Mouse (Mus musculus) thymus, adult 2 months (tissue): ENCODE results near the gene Med7.

ENCODE experiments used
- CTCF ChIP-seq: fragments of 200-500 bp; IDR thresholded peaks from 2 replicates; pipeline ENCODE4 v1.5.1; 2012; ENCODE audit warnings: mild to moderate bottlenecking, control low read depth, low read length, moderate library complexity, borderline replicate concordance; ENCODE audit not compliant: control insufficient read depth, poor library complexity, insufficient read depth; ENCODE audit errors: extremely low read depth
- POLR2A ChIP-seq: fragments of 200-500 bp; IDR thresholded peaks from 2 replicates; pipeline ENCODE4 v1.6.1; 2012; ENCODE audit warnings: mild to moderate bottlenecking, low read length, control low read depth, moderate library complexity; ENCODE audit not compliant: control insufficient read depth, poor library complexity, insufficient read depth; ENCODE audit errors: extremely low read depth

GRCm38 (mm10) chr11:46480517-46480916, 43.8 kb downstream of the Med7 start:
- TF ChIP-seq POLR2A (no peak), CTCF (no peak)
